Mouse (Mus musculus) embryonic facial prominence, embryonic 13.5 days (tissue): ENCODE measurements around the gene Saa3. TPM values are rescaled to one million over a fixed set of nuclear protein-coding genes. Genes with fewer than 3 reads are reported as not detected.
"Not testable (repeated sequence)": the region's sequence is repeated elsewhere in the genome, so short reads cannot be mapped to it uniquely, and the experiment has no call there.

Source experiments
- ATAC-seq: fragments of 200-750 bp; cut with Nextera tagmentation; 2 replicates; pipeline ENCODE4 v1.8.0; 2017; ENCODE audit warnings: low read depth; ENCODE audit not compliant: insufficient number of reproducible peaks, insufficient read depth, low FRiP score, low TSS enrichment
- H3K27ac ChIP-seq: fragments of 300-500 bp; sonication (generic); 2 replicates; pipeline ENCODE4 v1.5.1; 2015; ENCODE audit warnings: moderate library complexity, mild to moderate bottlenecking, inconsistent platforms
- H3K27me3 ChIP-seq: fragments of 300-500 bp; sonication (generic); 2 replicates; pipeline ENCODE4 v1.6.1; 2015; ENCODE audit warnings: mild to moderate bottlenecking, inconsistent platforms
- H3K36me3 ChIP-seq: fragments of 300-500 bp; sonication (generic); 2 replicates; pipeline ENCODE4 v1.6.1; 2015; ENCODE audit warnings: mild to moderate bottlenecking, inconsistent platforms
- H3K4me1 ChIP-seq: fragments of 300-500 bp; sonication (generic); 2 replicates; pipeline ENCODE4 v1.6.1; 2015; ENCODE audit warnings: inconsistent platforms
- H3K4me2 ChIP-seq: fragments of 300-500 bp; sonication (generic); 2 replicates; pipeline ENCODE4 v1.6.1; 2015; ENCODE audit warnings: moderate library complexity, mild to moderate bottlenecking, inconsistent platforms
- H3K4me3 ChIP-seq: fragments of 300-500 bp; sonication (generic); 2 replicates; pipeline ENCODE4 v1.5.1; 2015; ENCODE audit warnings: mild to moderate bottlenecking, inconsistent platforms
- H3K9ac ChIP-seq: fragments of 300-500 bp; sonication (generic); 2 replicates; pipeline ENCODE4 v1.6.1; 2015; ENCODE audit warnings: mild to moderate bottlenecking, inconsistent platforms
- H3K9me3 ChIP-seq: fragments of 300-500 bp; sonication (generic); 2 replicates; pipeline ENCODE4 v1.6.1; 2016; ENCODE audit warnings: inconsistent platforms
- WGBS: fragments of 180-500 bp; shearing (Covaris S2); methylation state at CpG from one replicate; pipeline ENCODE4 v1.1.7; 2015; ENCODE audit warnings: mixed read lengths; 5-methylcytosine and 5-hydroxymethylcytosine counted together
- polyA plus RNA-seq: library from polyadenylated mRNA; unstranded; fragments of >200 nt; fragmentation: Nextera tagmentation; extraction: Ambion mirVana; gene quantifications from 2 replicates; pipeline ENCODE4 v1.2.1, GENCODE M21; 2015

Gene Saa3
- 0.11 and 0.13 TPM in 2 replicates for polyA plus RNA-seq

DNA sequence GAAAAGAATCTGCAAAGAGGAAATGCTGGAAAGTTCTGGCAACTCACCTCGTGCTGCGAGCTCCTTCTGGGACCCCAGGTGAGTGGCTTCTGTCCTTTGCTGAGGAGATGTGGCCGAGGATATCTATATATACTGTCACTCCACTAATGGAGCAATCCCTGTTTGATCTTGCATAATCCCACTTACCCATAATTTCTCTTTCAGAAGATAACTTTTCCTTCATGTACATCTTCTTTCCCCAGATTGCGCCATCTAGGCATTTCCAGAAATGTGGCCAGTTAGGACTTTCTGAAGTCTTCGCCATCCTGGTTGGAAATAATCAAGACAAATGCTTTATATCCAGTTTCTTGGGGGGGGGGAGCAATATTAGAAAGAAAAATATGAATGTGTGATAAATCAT lies at the start of gene Saa3:
Saa3 (minus strand) TSS at position 101 of the 400 bp plus-strand sequence.
- no peaks in the 10 kb centered on the region for H3K36me3 ChIP-seq
- H3K9ac ChIP-seq = no peak within 1 kb of the TSS
- H3K27ac ChIP-seq = no peak within 1 kb of the TSS
- no peaks in the 10 kb centered on the region for H3K27me3 ChIP-seq
- H3K4me3 ChIP-seq = no peak within 1 kb of the TSS
- WGBS = 87% methylated on average over 5 of the region's 5 CpGs
- no peaks in the 10 kb centered on the region for H3K9me3 ChIP-seq
- ATAC-seq = no peak
- no peak within 1 kb of the TSS for H3K4me2 ChIP-seq
- no peaks in the 10 kb centered on the region for H3K4me1 ChIP-seq

GRCm38 (mm10) chr7:46764672-46765071 lies 49.2 kb upstream of the Saa3 start:
- 90% methylated on average over 8 of the region's 8 CpGs for WGBS
- no peak for ATAC-seq
- Histone ChIP-seq H3K4me2 (no peak overlapping the region), H3K27me3 (no peaks in the 10 kb centered on the region), H3K4me3 (no peak overlapping the region), H3K36me3 (peaks cover 82% of the 10 kb centered on the region), H3K4me1 (no peaks in the 10 kb centered on the region), H3K9ac (no peak overlapping the region), H3K27ac (no peak overlapping the region), H3K9me3 (no peaks in the 10 kb centered on the region)

DNA sequence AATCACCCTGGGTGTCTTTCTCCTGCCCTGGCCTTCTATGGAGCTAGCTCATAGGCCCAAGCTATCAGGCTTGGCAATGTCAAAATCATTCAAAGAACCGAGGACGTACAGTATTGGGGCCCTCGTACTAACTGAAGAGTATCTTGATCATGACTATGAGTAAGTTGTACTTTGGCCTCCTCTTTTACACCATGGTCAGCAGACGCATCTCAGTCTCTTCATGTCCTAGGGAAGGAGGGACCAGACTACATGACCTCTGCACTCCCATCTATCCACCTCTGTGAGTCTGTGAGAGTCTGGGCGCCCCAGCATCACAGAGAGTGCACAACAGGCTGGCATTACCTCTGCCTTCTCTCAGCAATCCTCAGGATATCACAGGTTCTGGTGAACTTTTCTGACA lies 47.1 kb upstream of the Saa3 start:
- no peak overlapping the region for H3K4me3 ChIP-seq
- no peaks in the 10 kb centered on the region for H3K4me1 ChIP-seq
- no peak overlapping the region for H3K27ac ChIP-seq
- peaks cover 74% of the 10 kb centered on the region for H3K36me3 ChIP-seq
- WGBS = 93% methylated on average over 5 of the region's 5 CpGs
- no peak for ATAC-seq
- no peaks in the 10 kb centered on the region for H3K9me3 ChIP-seq
- no peaks in the 10 kb centered on the region for H3K27me3 ChIP-seq
- H3K4me2 ChIP-seq = no peak overlapping the region
- no peak overlapping the region for H3K9ac ChIP-seq

DNA sequence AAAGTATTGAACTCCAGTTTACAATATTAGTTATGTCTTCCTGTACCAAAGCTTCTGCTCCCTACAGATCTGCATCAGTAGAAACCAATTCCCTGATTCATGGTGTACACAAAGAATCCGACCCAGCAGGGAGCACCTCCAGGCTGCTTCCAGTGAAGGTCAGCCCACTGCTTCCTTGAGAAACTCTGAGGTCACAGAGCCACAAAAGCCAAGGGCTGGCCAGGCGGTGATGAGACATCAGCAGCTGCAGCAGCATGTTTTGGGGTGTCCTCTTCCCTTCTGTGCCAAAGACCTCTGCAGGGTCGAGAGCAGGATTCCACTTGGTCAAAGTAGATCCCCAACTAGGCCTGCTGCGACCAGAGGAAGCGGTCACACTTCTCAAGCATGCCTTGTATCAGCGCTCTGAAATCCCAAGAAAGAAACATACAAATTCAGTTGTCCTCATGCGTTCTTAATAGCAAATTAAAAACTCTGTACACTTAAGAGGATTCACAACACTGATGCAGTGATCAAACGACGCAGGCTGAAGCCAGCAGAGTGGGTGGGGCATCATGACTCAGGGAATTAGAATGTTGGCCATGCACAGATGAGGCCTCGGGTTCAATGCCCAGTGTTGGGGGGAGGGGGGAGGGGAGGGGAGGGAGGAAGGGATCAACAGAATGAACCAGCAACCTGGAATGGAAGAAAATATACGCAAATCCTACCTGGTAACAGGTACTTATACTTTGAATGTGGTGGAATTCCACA lies 45.7 kb upstream of the Saa3 start:
- Histone ChIP-seq H3K36me3 (peaks cover 63% of the 10 kb centered on the region), H3K27me3 (no peaks in the 10 kb centered on the region), H3K27ac (no peak overlapping the region), H3K9me3 (no peaks in the 10 kb centered on the region), H3K4me2 (no peak overlapping the region), H3K9ac (no peak overlapping the region), H3K4me3 (no peak overlapping the region), H3K4me1 (no peaks in the 10 kb centered on the region)
- ATAC-seq = no peak
- WGBS = 75% methylated on average over 11 of the region's 11 CpGs

DNA sequence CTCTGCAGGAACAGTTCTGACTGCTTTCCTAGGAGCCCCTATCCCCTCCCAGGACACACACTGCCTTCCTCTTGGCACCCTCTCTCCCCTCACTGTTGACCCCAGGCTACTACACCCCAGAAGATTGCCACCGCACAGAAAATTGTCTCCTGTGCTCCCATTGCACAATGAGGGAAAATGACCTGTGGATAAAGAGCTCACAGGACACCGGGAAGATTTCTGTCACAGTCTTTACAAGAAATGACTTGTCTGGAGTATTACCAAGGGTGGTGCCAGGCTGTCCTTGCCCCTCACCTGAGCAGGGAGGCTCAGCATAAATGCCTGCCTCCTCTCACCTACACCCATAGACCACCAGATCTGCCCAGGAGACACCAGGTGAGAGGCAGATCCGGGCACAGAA lies 36.0 kb upstream of the Saa3 start, which contains the start of gene Saa2:
Saa2 (plus strand) TSS at position 301 of the 400 bp plus-strand sequence.
- H3K4me3 ChIP-seq = no peak within 1 kb of the TSS
- H3K27me3 ChIP-seq = no peaks in the 10 kb centered on the region
- H3K9me3 ChIP-seq = no peaks in the 10 kb centered on the region
- no peak within 1 kb of the TSS for H3K9ac ChIP-seq
- ATAC-seq = no peak
- H3K27ac ChIP-seq = no peak within 1 kb of the TSS
- H3K36me3 ChIP-seq = no peaks in the 10 kb centered on the region
- H3K4me2 ChIP-seq = no peak within 1 kb of the TSS
- H3K4me1 ChIP-seq = no peaks in the 10 kb centered on the region; the same call in 1 of the 2 replicates
- WGBS = 59% methylated on average over 3 of the region's 3 CpGs

DNA sequence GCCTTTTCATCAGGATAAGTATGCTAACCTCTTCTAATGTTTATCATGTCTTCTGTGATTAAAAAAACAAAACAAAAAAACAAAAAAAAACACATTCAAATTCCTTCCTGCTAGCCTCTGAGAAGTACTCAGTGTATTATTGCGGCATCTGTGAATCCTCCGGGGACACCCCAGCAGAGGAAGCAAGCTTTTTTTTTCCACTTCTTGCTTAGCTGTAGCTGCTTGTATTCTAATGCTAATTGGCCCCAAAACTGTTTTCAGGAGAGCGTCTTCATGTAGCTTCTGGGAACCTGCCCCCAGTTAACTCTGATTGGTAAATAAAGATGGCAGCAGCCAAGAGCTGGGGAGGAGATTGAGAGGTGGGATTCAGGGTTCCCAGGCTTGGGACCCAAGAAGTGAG lies 33.0 kb upstream of the Saa3 start:
- no peak overlapping the region for H3K27ac ChIP-seq
- H3K4me1 ChIP-seq = no peaks in the 10 kb centered on the region; the same call in 1 of the 2 replicates
- no peaks in the 10 kb centered on the region for H3K36me3 ChIP-seq
- H3K27me3 ChIP-seq = no peaks in the 10 kb centered on the region
- no peaks in the 10 kb centered on the region for H3K9me3 ChIP-seq
- H3K4me3 ChIP-seq = no peak overlapping the region
- ATAC-seq = no peak
- no peak overlapping the region for H3K4me2 ChIP-seq
- WGBS = 45% methylated on average over 3 of the region's 3 CpGs
- H3K9ac ChIP-seq = no peak overlapping the region

GRCm38 (mm10) chr7:46746381-46746780 lies 30.9 kb upstream of the Saa3 start:
- Histone ChIP-seq H3K27ac (no peak overlapping the region), H3K36me3 (no peaks in the 10 kb centered on the region), H3K9ac (no peak overlapping the region), H3K4me2 (no peak overlapping the region), H3K27me3 (no peaks in the 10 kb centered on the region), H3K9me3 (no peaks in the 10 kb centered on the region), H3K4me1 (no peaks in the 10 kb centered on the region; the same call in 1 of the 2 replicates), H3K4me3 (no peak overlapping the region)
- no peak for ATAC-seq
- WGBS = 70% methylated on average over 7 of the region's 7 CpGs

DNA sequence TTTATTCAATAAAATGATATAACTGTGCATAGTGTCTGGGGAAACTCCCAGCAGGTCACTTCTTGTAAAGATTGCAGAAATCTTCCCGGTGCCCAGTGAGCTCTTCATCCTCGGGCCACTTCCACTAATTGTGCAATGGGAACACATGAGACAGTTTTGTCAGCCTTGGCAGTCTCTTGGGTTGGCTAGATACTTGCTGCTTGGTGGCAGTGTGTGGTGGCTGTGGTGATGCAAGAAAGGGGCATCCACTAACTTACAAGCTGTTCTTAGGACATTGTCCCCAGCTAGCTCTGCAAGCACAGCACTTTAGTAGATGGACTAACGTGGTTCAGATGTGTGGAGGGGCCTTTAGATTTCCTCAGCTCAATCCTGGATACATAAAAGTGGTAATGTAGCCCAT lies 30.3 kb upstream of the Saa3 start:
- no peak for ATAC-seq
- Histone ChIP-seq H3K4me3 (no peak overlapping the region), H3K27ac (no peak overlapping the region), H3K9me3 (no peaks in the 10 kb centered on the region), H3K4me2 (no peak overlapping the region), H3K4me1 (no peaks in the 10 kb centered on the region; the same call in 1 of the 2 replicates), H3K9ac (no peak overlapping the region), H3K36me3 (no peaks in the 10 kb centered on the region), H3K27me3 (no peaks in the 10 kb centered on the region)
- WGBS = 70% methylated on average over 3 of the region's 3 CpGs

DNA sequence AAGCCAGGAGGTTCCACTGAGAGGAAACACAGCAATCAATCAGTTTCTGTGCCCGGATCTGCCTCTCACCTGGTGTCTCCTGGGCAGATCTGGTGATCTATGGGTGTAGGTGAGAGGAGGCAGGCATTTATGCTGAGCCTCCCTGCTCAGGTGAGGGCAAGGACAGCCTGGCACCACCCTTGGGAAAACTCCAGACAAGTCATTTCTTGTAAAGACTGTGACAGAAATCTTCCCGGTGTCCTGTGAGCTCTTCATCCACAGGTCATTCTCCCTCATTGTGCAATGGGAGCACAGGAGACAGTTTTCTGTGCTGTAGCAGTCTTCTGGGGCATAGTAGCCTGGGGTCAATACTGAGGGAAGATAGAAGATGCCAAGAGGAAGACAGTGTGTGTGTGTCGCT lies 27.4 kb upstream of the Saa3 start, which contains the start of gene Saa1:
Saa1 (minus strand) TSS at position 101 of the 400 bp plus-strand sequence.
- H3K27ac ChIP-seq, H3K27me3 ChIP-seq, ATAC-seq, H3K4me2 ChIP-seq, H3K4me1 ChIP-seq, H3K9ac ChIP-seq, H3K4me3 ChIP-seq, H3K9me3 ChIP-seq, H3K36me3 ChIP-seq: not testable (repeated sequence)
- WGBS = 63% methylated on average over 3 of the region's 3 CpGs

GRCm38 (mm10) chr7:46740041-46740440 lies 24.5 kb upstream of the Saa3 start:
- H3K36me3 ChIP-seq, H3K27ac ChIP-seq, H3K27me3 ChIP-seq, H3K9ac ChIP-seq, H3K9me3 ChIP-seq, H3K4me1 ChIP-seq, H3K4me3 ChIP-seq, ATAC-seq, H3K4me2 ChIP-seq: not testable (repeated sequence)
- WGBS = 83% methylated on average over 5 of the region's 5 CpGs

DNA sequence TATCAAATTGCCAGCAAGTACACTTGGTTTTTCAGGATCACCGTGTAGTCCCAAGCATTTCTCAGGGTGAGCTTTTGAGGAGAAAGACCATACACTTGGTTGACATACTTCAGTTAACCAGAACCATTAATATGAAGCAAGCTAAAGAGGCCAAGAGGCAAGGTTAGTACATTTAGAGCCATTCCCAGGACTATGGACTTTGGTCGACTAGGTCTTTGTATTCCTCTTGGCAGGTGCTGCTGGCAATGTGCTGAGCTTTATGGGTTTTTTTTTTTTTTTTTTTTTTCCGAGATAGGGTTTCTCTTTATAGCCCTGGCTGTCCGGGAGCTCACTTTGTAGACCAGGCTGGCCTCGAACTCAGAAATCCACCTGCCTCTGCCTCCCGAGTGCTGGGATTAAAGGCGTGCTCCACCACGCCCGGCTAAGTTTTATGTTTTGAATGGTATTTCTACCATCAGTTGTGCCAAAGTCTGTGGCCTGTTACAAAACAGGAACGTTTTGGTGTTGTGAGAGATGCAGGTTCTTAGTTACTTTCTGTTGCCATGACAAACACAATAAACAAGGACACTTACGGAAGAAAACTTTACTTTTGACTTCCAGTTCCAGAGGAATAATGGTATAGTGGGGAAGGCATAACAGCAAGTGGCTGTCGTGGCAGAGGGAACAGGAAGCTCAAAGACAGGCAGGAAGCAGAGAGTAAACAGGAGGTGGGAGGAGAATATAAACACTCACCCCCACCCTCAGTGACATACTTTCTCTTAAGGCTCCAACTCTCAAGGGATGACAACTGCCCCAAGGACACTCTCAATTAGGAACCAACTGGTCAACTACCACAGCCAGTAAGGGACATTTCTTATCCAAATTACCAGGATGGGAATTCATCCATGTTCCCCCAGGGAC lies 23.3 kb upstream of the Saa3 start:
- Histone ChIP-seq H3K4me2 (no peak overlapping the region), H3K4me3 (no peak overlapping the region), H3K27me3 (no peaks in the 10 kb centered on the region), H3K36me3 (no peaks in the 10 kb centered on the region), H3K4me1 (no peaks in the 10 kb centered on the region), H3K27ac (no peak overlapping the region), H3K9ac (no peak overlapping the region), H3K9me3 (no peaks in the 10 kb centered on the region)
- 81% methylated on average over 12 of the region's 12 CpGs for WGBS
- no peak for ATAC-seq
